ENCODE assay signal across 11 mouse cellular contexts in genomic region chr13:36149175-36149939, GRCm38 (mm10). TPM values are rescaled to one million over a fixed set of nuclear protein-coding genes. Genes with fewer than 3 reads are reported as not detected.
DNase-seq lines count a peak whose midpoint lies in the region; ATAC-seq lines count a peak whose summit lies in the region.
"Had no signal": no experiment of that assay in that cellular context is flagged by ENCODE, and none has a peak within 500 bp of the region (broad histone marks: within the 10 kb centered on the region; RNA-seq: fewer than 3 reads in every experiment).

No protein-coding gene starts in this region.

- no peaks in the 10 kb centered on the region for H3K27me3 ChIP-seq in hindbrain, embryonic 12.5 days
- H3K27me3 ChIP-seq in hindbrain, embryonic 10.5 days (ENCODE audit: insufficient read depth, poor library complexity, severe bottlenecking) = no peaks in the 10 kb centered on the region
- H3K27me3 ChIP-seq: neural tube, embryonic 12.5 days had no signal

- ATAC-seq in hindbrain, embryonic 12.5 days (ENCODE audit: low FRiP score) = no peak
- ATAC-seq in megakaryocyte progenitor cell, adult 5-6 weeks (replicated peaks; ENCODE audit: poor library complexity) = peak; percentile 52

- intact Hi-C loops in left cerebral cortex, postnatal 14 days (cut with DNase I) = no loop called here

- H3K4me1 ChIP-seq in hindbrain, embryonic 12.5 days = 0 out of 2 replicates have a peak, but pooled peaks cover 3% of the 10 kb centered on the region
- peaks cover 23% of the 10 kb centered on the region for H3K4me1 ChIP-seq in hindbrain, embryonic 10.5 days (replicated peaks)

- H3K9me3 ChIP-seq in hindbrain, embryonic 12.5 days (replicated peaks) = no peaks in the 10 kb centered on the region
- no peaks in the 10 kb centered on the region for H3K9me3 ChIP-seq in hindbrain, embryonic 10.5 days
- H3K9me3 ChIP-seq: heart, embryonic 10.5 days; neural tube, embryonic 12.5 days had no signal

- no peak for DNase-seq in hindbrain, embryonic 10.5 days (ENCODE audit: low spot score)
- DNase-seq in 416B (ENCODE audit: low read depth) = peak; percentile 20
- peak; percentile 68 for DNase-seq in brain, adult 2 months (ENCODE audit: low read depth, low spot score)
- DNase-seq in right cerebral cortex, postnatal 36 days (ENCODE audit: low spot score in 2 of 2) = no peak
- DNase-seq in urinary bladder, postnatal 10 days (ENCODE audit: low spot score) = no peak
- DNase-seq in left cerebral cortex, postnatal 14 days (ENCODE audit: low spot score in 2 of 2) = no peak
- DNase-seq: kidney, adult 9 months had no signal

- H3K27ac ChIP-seq in hindbrain, embryonic 12.5 days = peak overlapping the region; percentile 12; the same call in 1 of the 2 replicates
- no peak overlapping the region for H3K27ac ChIP-seq in hindbrain, embryonic 10.5 days
- H3K27ac ChIP-seq: heart, embryonic 10.5 days; neural tube, embryonic 12.5 days had no signal

- 59% methylated on average over 6 of the region's 6 CpGs for WGBS in hindbrain, embryonic 12.5 days
- WGBS in hindbrain, embryonic 10.5 days = 54% methylated on average over 6 of the region's 6 CpGs

- no peaks in the 10 kb centered on the region for H3K36me3 ChIP-seq in hindbrain, embryonic 12.5 days
- no peaks in the 10 kb centered on the region for H3K36me3 ChIP-seq in hindbrain, embryonic 10.5 days
- H3K36me3 ChIP-seq: heart, embryonic 10.5 days; neural tube, embryonic 12.5 days had no signal

- no peak overlapping the region for H3K9ac ChIP-seq in hindbrain, embryonic 12.5 days
- H3K9ac ChIP-seq: neural tube, embryonic 12.5 days had no signal

- H3K4me3 ChIP-seq in hindbrain, embryonic 12.5 days = no peak overlapping the region
- no peak overlapping the region for H3K4me3 ChIP-seq in hindbrain, embryonic 10.5 days
- H3K4me3 ChIP-seq: heart, embryonic 10.5 days; neural tube, embryonic 12.5 days had no signal

- H3K4me2 ChIP-seq in hindbrain, embryonic 12.5 days (replicated peaks) = no peak overlapping the region
- H3K4me2 ChIP-seq: neural tube, embryonic 12.5 days had no signal

RNA-seq across cellular contexts. Expression of gene Lyrm4, which starts 32.0 kb away (rescaled TPM):
- polyA plus RNA-seq in hindbrain, embryonic 12.5 days (2016; fragmentation: Nextera tagmentation; extraction: Ambion mirVana) = 22.0 and 23.3 TPM in 2 replicates
- polyA plus RNA-seq in hindbrain, embryonic 10.5 days (2016; fragmentation: Nextera tagmentation; extraction: Ambion mirVana) = 23.1 and 24.2 TPM in 2 replicates
- 12.3 and 14.0 TPM in 2 replicates for total RNA-seq in megakaryocyte progenitor cell, adult 5-6 weeks (2015)
- total RNA-seq in megakaryocyte progenitor cell, adult 5-6 weeks (2017) = 13.5 and 15.5 TPM in 2 replicates
- total RNA-seq in left cerebral cortex, postnatal 14 days (2021) = 10 to 100 TPM; 22.5 to 23.2 TPM

RNA-seq across cellular contexts. Expression of gene Fars2, which starts 32.1 kb away (rescaled TPM):
- polyA plus RNA-seq in hindbrain, embryonic 12.5 days (2016; fragmentation: Nextera tagmentation; extraction: Ambion mirVana) = 27.8 and 28.9 TPM in 2 replicates
- 28.9 and 31.0 TPM in 2 replicates for polyA plus RNA-seq in hindbrain, embryonic 10.5 days (2016; fragmentation: Nextera tagmentation; extraction: Ambion mirVana)
- total RNA-seq in megakaryocyte progenitor cell, adult 5-6 weeks (2015) = 23.9 and 24.0 TPM in 2 replicates
- total RNA-seq in megakaryocyte progenitor cell, adult 5-6 weeks (2017) = 42.6 and 48.5 TPM in 2 replicates
- 10 to 100 TPM; 36.5 to 37.8 TPM for total RNA-seq in left cerebral cortex, postnatal 14 days (2021)

Comparison
In these comparisons a context has a peak if more than half of its experiments do, and no peak if none do; other contexts are left out.
1. DNase-seq: peak in 416B (single experiment) and brain, adult 2 months (single experiment); none in hindbrain, embryonic 10.5 days (single experiment), right cerebral cortex, postnatal 36 days (0 of 2), urinary bladder, postnatal 10 days (single experiment) and left cerebral cortex, postnatal 14 days (0 of 2).